Comparison of ENCODE assay signal across 10 mouse cellular contexts in the genomic region with DNA sequence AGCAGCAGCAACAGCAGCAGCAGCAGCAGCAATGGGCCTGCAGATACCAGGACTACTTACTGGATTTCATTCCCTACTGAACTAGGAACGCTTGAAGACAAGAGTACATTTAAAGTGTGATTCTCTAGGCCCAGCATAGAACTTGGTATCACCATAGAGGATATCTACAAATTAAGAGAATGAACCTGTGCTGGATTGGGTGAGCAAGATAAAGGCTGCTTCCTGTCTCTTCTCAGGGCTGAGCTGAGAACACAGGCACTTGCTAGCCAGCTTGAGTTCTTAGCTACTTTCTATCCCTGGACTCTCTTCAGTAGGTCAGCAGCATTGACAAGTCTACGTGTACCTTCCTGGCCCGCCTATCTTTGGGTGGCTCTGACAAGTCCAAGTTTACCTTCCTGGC. TPM values are rescaled to one million over a fixed set of nuclear protein-coding genes. Genes with fewer than 3 reads are reported as not detected.
DNase-seq lines count a peak whose midpoint lies in the region; ATAC-seq and TF ChIP-seq lines count a peak whose summit lies in the region.
"Had no signal": no experiment of that assay in that cellular context is flagged by ENCODE, and none has a peak within 500 bp of the region (broad histone marks: within the 10 kb centered on the region; RNA-seq: fewer than 3 reads in every experiment).

No protein-coding gene starts in this region.

- ATAC-seq in embryonic facial prominence, embryonic 12.5 days (ENCODE audit: insufficient number of reproducible peaks, insufficient read depth, low FRiP score, low TSS enrichment), result no peak
- no peak for ATAC-seq in hindbrain, embryonic 15.5 days (ENCODE audit: low FRiP score, low read depth)
- no peak for ATAC-seq in midbrain, embryonic 16.5 days

- H3K36me3 ChIP-seq in embryonic facial prominence, embryonic 12.5 days, result no peaks in the 10 kb centered on the region
- H3K36me3 ChIP-seq in hindbrain, embryonic 15.5 days, result no peaks in the 10 kb centered on the region
- H3K36me3 ChIP-seq in midbrain, embryonic 16.5 days (ENCODE audit: control insufficient read depth, insufficient read depth, low read length), result no peaks in the 10 kb centered on the region

- no peak overlapping the region for H3K9ac ChIP-seq in embryonic facial prominence, embryonic 12.5 days
- H3K9ac ChIP-seq in hindbrain, embryonic 15.5 days, result no peak overlapping the region
- H3K9ac ChIP-seq in midbrain, embryonic 16.5 days (ENCODE audit: low read depth, low read length), result no peak overlapping the region

- no peak for DNase-seq in layer of hippocampus, adult 2 months (ENCODE audit: low spot score in 2 of 2)
- DNase-seq in layer of hippocampus, postnatal 10 days (ENCODE audit: low spot score in 2 of 2), result no peak
- no peak for DNase-seq in urinary bladder, postnatal 25 days (ENCODE audit: low spot score)
- DNase-seq in adrenal gland, postnatal 14 days, result no peak
- DNase-seq in thymus, postnatal 36 days, result no peak
- DNase-seq: cerebellum, postnatal 14 days; gastrocnemius, postnatal 14 days had no signal

- 87% methylated on average over 3 of the region's 3 CpGs for WGBS in embryonic facial prominence, embryonic 12.5 days
- 99% methylated on average over 3 of the region's 3 CpGs for WGBS in hindbrain, embryonic 15.5 days
- WGBS in midbrain, embryonic 16.5 days, result 95% methylated on average over 3 of the region's 3 CpGs

- no peaks in the 10 kb centered on the region for H3K27me3 ChIP-seq in embryonic facial prominence, embryonic 12.5 days
- 0 out of 2 replicates have a peak, but pooled peaks cover 4% of the 10 kb centered on the region for H3K27me3 ChIP-seq in hindbrain, embryonic 15.5 days
- no peaks in the 10 kb centered on the region for H3K27me3 ChIP-seq in midbrain, embryonic 16.5 days (ENCODE audit: control insufficient read depth, insufficient read depth, low read depth, low read length)

- H3K27ac ChIP-seq in layer of hippocampus, adult 2 months, result no peak overlapping the region
- H3K27ac ChIP-seq in embryonic facial prominence, embryonic 12.5 days, result no peak overlapping the region
- H3K27ac ChIP-seq in hindbrain, embryonic 15.5 days (replicated peaks), result no peak overlapping the region
- H3K27ac ChIP-seq in midbrain, embryonic 16.5 days (ENCODE audit: low read length), result no peak overlapping the region

- H3K4me3 ChIP-seq in layer of hippocampus, adult 2 months, result peak overlapping the region; percentile 73
- no peak overlapping the region for H3K4me3 ChIP-seq in embryonic facial prominence, embryonic 12.5 days
- no peak overlapping the region for H3K4me3 ChIP-seq in hindbrain, embryonic 15.5 days
- peak overlapping the region; percentile 62; the same call in 1 of the 2 replicates for H3K4me3 ChIP-seq in midbrain, embryonic 16.5 days (ENCODE audit: low read depth, low read length)

- H3K4me1 ChIP-seq in embryonic facial prominence, embryonic 12.5 days, result peaks cover 8% of the 10 kb centered on the region
- peaks cover 20% of the 10 kb centered on the region for H3K4me1 ChIP-seq in hindbrain, embryonic 15.5 days (replicated peaks)
- H3K4me1 ChIP-seq in midbrain, embryonic 16.5 days (ENCODE audit: control insufficient read depth, insufficient read depth, low read length), result peaks cover 26% of the 10 kb centered on the region

- 0 out of 2 replicates have a peak overlapping the region, but pooled peaks have one; percentile 97 for H3K4me2 ChIP-seq in embryonic facial prominence, embryonic 12.5 days (replicated peaks)
- peak overlapping the region; percentile 98 for H3K4me2 ChIP-seq in hindbrain, embryonic 15.5 days
- peak overlapping the region; percentile 99 for H3K4me2 ChIP-seq in midbrain, embryonic 16.5 days (ENCODE audit: low read length)

- no peak for TF ChIP-seq CTCF in layer of hippocampus, adult 2 months (conservative IDR thresholded peaks at IDR 0.05)

- H3K9me3 ChIP-seq in embryonic facial prominence, embryonic 12.5 days, result no peaks in the 10 kb centered on the region
- H3K9me3 ChIP-seq in hindbrain, embryonic 15.5 days, result no peaks in the 10 kb centered on the region
- no peaks in the 10 kb centered on the region for H3K9me3 ChIP-seq in midbrain, embryonic 16.5 days (replicated peaks; ENCODE audit: control insufficient read depth, low read length, poor library complexity, severe bottlenecking)

RNA-seq across cellular contexts. Expression of a gene that starts 2.0 kb away (rescaled TPM):
- total RNA-seq in layer of hippocampus, adult 2 months (2021), result 10 to 100 TPM; 33.9 to 38.8 TPM
- total RNA-seq in layer of hippocampus, postnatal 10 days (2021), result 10 to 100 TPM; 14.5 to 15.2 TPM
- 2.4 and 3.1 TPM in 2 replicates for polyA plus RNA-seq in embryonic facial prominence, embryonic 12.5 days (2016; fragmentation: Nextera tagmentation; extraction: Ambion mirVana)
- 5.2 and 6.1 TPM in 2 replicates for polyA plus RNA-seq in hindbrain, embryonic 15.5 days (2015; fragmentation: Nextera tagmentation; extraction: Ambion mirVana)
- polyA plus RNA-seq in midbrain, embryonic 16.5 days (2015; fragmentation: Nextera tagmentation; extraction: Ambion mirVana), result 4.3 and 4.9 TPM in 2 replicates
- total RNA-seq in adrenal gland, postnatal 14 days (2021), result 2.6 and 2.7 TPM in 2 replicates

Comparison
In these comparisons a context has a peak if more than half of its experiments do, and no peak if none do; other contexts are left out.
1. H3K4me3 ChIP-seq: peak in layer of hippocampus, adult 2 months (single experiment) and midbrain, embryonic 16.5 days (single experiment); none in embryonic facial prominence, embryonic 12.5 days (single experiment) and hindbrain, embryonic 15.5 days (single experiment).
2. Peak in every context shown above with its lines, with median percentiles within 50 percentile points of each other: H3K4me2 ChIP-seq.